Mouse (Mus musculus) heart, embryonic 12.5 days (tissue): ENCODE data around the gene Cd83. TPM values are rescaled to one million over a fixed set of nuclear protein-coding genes. Genes with fewer than 3 reads are reported as not detected.

Experiments used
- ATAC-seq: fragments of 200-750 bp; cut with Nextera tagmentation; 2 replicates; pipeline ENCODE4 v1.8.0; 2017; ENCODE audit warnings: moderate TSS enrichment, moderate library complexity; ENCODE audit not compliant: insufficient number of reproducible peaks, low FRiP score
- H3K27ac ChIP-seq: fragments of 300-500 bp; sonication (generic); 2 replicates; pipeline ENCODE4 v1.5.1; 2016; ENCODE audit warnings: mild to moderate bottlenecking, moderate library complexity; ENCODE audit not compliant: poor library complexity, severe bottlenecking
- H3K27me3 ChIP-seq: fragments of 300-500 bp; sonication (generic); replicated peaks from 2 replicates; pipeline ENCODE4 v1.6.1; 2016; ENCODE audit warnings: mild to moderate bottlenecking, moderate library complexity
- H3K36me3 ChIP-seq: fragments of 300-500 bp; sonication (generic); 2 replicates; pipeline ENCODE4 v1.6.1; 2016; ENCODE audit warnings: mild to moderate bottlenecking, moderate library complexity
- H3K4me1 ChIP-seq: fragments of 300-500 bp; sonication (generic); replicated peaks from 2 replicates; pipeline ENCODE4 v1.6.1; 2016; ENCODE audit warnings: mild to moderate bottlenecking
- H3K4me2 ChIP-seq: fragments of 300-500 bp; sonication (generic); 2 replicates; pipeline ENCODE4 v1.6.1; 2016; ENCODE audit warnings: mild to moderate bottlenecking, moderate library complexity
- H3K4me3 ChIP-seq: fragments of 300-500 bp; sonication (generic); 2 replicates; pipeline ENCODE4 v1.5.1; 2016; ENCODE audit warnings: mild to moderate bottlenecking
- H3K9ac ChIP-seq: fragments of 300-500 bp; sonication (generic); 2 replicates; pipeline ENCODE4 v1.6.1; 2016; ENCODE audit warnings: mild to moderate bottlenecking, moderate library complexity
- H3K9me3 ChIP-seq: fragments of 300-500 bp; sonication (generic); replicated peaks from 2 replicates; pipeline ENCODE4 v1.6.1; 2016; ENCODE audit warnings: mild to moderate bottlenecking, moderate library complexity
- WGBS: fragments of 180-500 bp; shearing (Covaris S2); methylation state at CpG from one replicate; pipeline ENCODE4 v1.1.7; 2016; 5-methylcytosine and 5-hydroxymethylcytosine counted together
- polyA plus RNA-seq: library from polyadenylated mRNA; unstranded; fragments of >200 nt; fragmentation: Nextera tagmentation; extraction: Ambion mirVana; gene quantifications from 2 replicates; pipeline ENCODE4 v1.2.1, GENCODE M21; 2016

The Cd83 gene
- polyA plus RNA-seq, 1 experiment from 2014 or later, result 1.4 TPM

DNA sequence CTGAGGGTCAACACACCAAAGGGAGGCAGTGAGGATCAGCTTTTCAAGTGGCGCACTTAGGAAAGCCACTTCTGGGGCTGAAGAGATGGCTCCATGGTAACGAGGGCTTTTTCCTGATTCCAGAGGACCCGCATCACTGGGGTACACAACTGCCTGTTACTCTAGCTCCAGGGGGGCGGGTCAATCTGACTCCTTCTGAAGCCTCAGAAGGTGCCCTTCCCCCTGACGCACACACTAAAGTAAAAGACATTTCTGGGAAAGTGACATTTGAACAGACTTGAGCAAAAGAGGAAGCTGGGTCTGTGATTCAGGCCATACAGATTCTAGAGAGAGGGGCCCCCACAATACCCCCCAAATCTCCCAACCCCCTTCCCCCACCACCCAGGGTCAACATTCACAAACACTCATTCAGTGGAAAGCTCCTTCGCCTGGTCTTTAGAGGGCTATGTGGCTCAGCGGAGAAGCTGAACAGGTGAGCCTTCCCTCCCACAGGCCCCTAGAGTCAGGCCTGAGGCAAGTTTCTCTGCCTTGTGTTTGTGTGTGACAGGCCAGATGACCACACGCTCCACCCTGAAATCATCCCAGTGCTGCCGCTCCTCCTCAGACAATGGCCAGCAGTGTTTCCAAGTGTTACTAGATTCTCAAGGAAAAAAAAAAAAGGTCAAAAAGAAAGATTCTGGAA lies 7.1 kb upstream of the Cd83 start:
- H3K27me3 ChIP-seq, result peaks cover 1% of the 10 kb centered on the region
- no peak for ATAC-seq
- no peak overlapping the region for H3K4me2 ChIP-seq
- H3K4me3 ChIP-seq, result no peak overlapping the region
- no peak overlapping the region for H3K27ac ChIP-seq
- WGBS, result 63% methylated on average over 9 of the region's 9 CpGs
- no peaks in the 10 kb centered on the region for H3K36me3 ChIP-seq
- no peak overlapping the region for H3K9ac ChIP-seq
- peaks cover 24% of the 10 kb centered on the region for H3K4me1 ChIP-seq
- no peaks in the 10 kb centered on the region for H3K9me3 ChIP-seq

DNA sequence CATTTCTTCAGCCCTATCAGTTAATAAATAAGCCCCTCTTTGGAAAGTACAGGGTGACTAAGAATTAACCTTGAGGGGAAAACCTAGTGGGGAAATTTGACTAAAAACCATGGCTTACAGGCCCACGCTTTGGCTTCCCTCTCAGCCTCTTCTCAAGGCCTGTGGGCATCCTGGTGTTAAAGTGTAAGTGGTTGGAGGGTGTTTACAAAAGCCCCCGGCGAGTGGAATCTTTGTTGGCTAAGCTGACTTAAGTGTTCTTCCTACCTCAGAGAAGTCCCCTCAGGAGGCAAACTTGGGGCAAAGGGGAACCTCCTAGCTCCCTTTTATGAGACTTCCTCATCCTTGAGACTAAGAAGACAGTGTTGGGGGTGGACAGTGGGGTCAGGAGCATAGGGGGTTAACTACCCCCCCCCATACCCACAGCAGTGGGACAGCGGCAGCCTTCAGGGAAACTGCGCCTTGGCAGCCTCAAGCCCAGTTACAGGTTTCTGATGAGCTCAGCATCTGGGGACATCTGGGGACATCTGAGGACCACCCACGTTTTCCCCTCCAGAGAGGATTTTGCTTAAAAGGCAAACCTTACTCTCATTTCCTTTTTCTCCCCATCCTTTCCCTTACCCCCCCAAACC lies 6.4 kb upstream of the Cd83 start:
- H3K27ac ChIP-seq, result no peak overlapping the region
- peaks cover 24% of the 10 kb centered on the region for H3K4me1 ChIP-seq
- H3K4me3 ChIP-seq, result no peak overlapping the region
- ATAC-seq, result no peak
- 54% methylated on average over 6 of the region's 6 CpGs for WGBS
- H3K36me3 ChIP-seq, result no peaks in the 10 kb centered on the region
- H3K9ac ChIP-seq, result no peak overlapping the region
- no peaks in the 10 kb centered on the region for H3K9me3 ChIP-seq
- peaks cover 8% of the 10 kb centered on the region for H3K27me3 ChIP-seq
- no peak overlapping the region for H3K4me2 ChIP-seq

DNA sequence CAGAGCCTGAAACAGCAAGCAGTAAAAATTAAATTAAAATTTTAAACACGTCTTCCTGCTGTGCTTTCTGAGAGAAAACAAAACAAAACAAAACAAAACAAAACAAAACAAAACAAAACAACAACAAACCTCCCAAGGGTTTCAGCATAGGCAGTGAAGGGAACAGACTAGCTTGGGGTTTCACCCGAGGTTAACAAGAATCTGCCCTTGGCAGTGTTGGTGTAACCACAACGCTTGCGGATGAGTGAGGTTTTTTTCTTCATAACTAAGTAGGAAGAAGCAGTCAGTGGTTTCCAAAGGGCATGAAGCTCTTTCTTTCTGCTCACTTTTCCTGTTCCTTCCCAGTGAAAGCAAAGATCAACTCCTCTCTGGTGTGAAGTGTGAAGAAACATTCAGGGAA lies 5.6 kb upstream of the Cd83 start:
- 71% methylated on average over 4 of the region's 4 CpGs for WGBS
- Histone ChIP-seq H3K36me3 (no peaks in the 10 kb centered on the region), H3K4me2 (no peak overlapping the region), H3K9ac (no peak overlapping the region), H3K27me3 (peaks cover 12% of the 10 kb centered on the region), H3K4me1 (peaks cover 21% of the 10 kb centered on the region), H3K9me3 (no peaks in the 10 kb centered on the region), H3K4me3 (no peak overlapping the region), H3K27ac (no peak overlapping the region)
- ATAC-seq, result no peak

DNA sequence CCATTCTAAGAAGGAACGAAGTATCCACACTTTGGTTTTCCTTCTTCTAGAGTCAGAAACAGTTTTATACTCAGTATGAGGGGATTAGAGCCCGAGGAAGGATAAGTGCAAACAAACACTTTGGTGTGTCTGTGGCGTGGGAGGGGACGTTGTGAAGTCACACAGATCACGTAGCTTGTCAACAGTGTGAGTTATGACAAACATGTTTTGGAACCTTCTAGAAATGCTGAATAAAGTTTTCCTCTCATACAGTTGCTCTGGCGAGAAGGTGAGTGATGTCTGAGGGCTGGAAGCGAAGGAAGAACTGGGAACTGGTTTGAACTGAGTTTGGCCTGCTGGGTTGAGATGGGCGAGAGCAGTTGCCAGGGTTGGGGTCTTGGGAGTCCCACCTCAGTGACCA lies 4.5 kb upstream of the Cd83 start:
- H3K4me3 ChIP-seq, result no peak overlapping the region
- no peak overlapping the region for H3K27ac ChIP-seq
- H3K36me3 ChIP-seq, result no peaks in the 10 kb centered on the region
- H3K4me2 ChIP-seq, result no peak overlapping the region
- peaks cover 13% of the 10 kb centered on the region for H3K4me1 ChIP-seq
- ATAC-seq, result no peak
- 73% methylated on average over 8 of the region's 8 CpGs for WGBS
- no peak overlapping the region for H3K9ac ChIP-seq
- no peaks in the 10 kb centered on the region for H3K9me3 ChIP-seq
- peaks cover 12% of the 10 kb centered on the region for H3K27me3 ChIP-seq

DNA sequence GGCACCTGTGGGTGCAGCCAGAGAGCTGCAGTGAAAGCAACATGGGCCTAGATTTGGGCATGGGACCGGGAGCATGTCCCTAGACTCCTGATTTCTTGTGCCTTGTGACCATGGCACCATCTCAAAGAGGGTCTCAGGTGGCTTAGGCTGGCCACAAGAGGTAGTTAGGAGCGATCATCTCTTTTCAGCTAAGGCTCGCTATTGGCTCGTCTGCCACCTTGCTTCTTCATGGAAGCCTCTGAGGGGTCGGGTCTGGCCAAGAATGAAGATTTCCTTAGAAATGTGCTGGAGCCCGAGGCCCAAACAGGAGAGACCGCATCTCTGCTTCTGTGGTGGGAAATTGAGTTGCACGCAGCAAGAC lies 1.1 kb downstream of the Cd83 start:
- WGBS, result 42% methylated on average over 8 of the region's 8 CpGs
- H3K9me3 ChIP-seq, result no peaks in the 10 kb centered on the region
- peaks cover 27% of the 10 kb centered on the region for H3K27me3 ChIP-seq
- no peak overlapping the region for H3K27ac ChIP-seq
- ATAC-seq, result no peak
- peak overlapping the region; percentile 57; the same call in 1 of the 2 replicates for H3K4me3 ChIP-seq
- peak overlapping the region; percentile 84 for H3K4me2 ChIP-seq
- peaks cover 4% of the 10 kb centered on the region for H3K4me1 ChIP-seq
- H3K9ac ChIP-seq, result no peak overlapping the region
- no peaks in the 10 kb centered on the region for H3K36me3 ChIP-seq

DNA sequence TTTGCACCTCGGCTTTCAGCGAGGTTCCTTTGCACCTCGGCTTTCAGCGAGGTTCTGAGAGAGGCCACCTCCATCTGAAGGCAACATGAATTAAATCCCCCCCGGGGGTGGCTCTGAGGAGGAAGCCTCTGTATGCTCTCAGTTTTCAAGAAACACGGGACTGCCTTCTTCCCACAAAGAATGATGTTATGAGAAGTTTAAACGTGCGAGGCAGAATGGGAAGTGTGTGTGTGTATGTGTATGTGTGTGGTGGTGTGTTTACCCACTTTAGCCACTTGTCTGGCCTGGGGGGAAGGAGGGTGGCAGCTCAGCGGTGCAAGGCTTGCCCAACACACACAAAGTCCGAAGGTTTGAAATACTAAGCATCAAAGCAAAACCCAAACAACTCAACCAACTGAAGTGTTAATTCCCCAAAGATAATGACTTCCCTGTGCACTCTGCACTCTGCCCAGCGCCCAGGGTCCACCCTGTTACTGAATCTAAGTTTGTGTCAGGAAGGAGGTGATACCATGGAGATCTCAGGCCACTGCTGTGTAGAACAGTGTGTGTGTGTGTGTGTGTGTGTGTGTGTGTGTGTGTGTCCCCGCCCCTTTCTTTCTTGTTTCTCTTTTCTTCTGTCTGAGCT lies 1.7 kb downstream of the Cd83 start:
- no peak for ATAC-seq
- no peaks in the 10 kb centered on the region for H3K9me3 ChIP-seq
- H3K4me2 ChIP-seq, result no peak overlapping the region
- WGBS, result 49% methylated on average over 12 of the region's 12 CpGs
- no peaks in the 10 kb centered on the region for H3K36me3 ChIP-seq
- no peak overlapping the region for H3K4me3 ChIP-seq
- H3K4me1 ChIP-seq, result peaks cover 4% of the 10 kb centered on the region
- no peak overlapping the region for H3K9ac ChIP-seq
- H3K27ac ChIP-seq, result no peak overlapping the region
- peaks cover 27% of the 10 kb centered on the region for H3K27me3 ChIP-seq

DNA sequence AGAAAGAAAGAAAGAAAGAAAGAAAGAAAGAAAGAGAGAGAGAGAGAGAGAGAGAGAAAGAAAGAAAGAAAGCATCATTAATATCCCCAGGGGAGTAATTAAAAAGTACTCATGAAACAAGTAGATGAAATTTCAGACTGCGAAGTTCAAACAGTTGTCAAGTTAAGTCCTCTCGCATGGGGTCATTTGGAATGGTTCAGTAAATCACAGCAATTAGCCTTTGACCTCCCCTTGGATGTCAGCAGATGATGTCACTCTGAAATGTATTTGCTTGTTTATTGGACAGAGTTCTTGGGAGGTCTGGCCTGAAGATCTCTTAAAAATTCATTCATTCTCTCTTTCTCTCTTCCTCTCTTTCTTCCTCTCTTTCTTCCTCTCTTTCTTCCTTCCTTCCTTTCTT lies 2.7 kb downstream of the Cd83 start:
- H3K36me3 ChIP-seq, result no peaks in the 10 kb centered on the region
- no peak overlapping the region for H3K27ac ChIP-seq
- H3K9ac ChIP-seq, result no peak overlapping the region
- no peak overlapping the region for H3K4me3 ChIP-seq
- ATAC-seq, result no peak
- peaks cover 27% of the 10 kb centered on the region for H3K27me3 ChIP-seq
- H3K4me2 ChIP-seq, result no peak overlapping the region
- 78% methylated on average over 2 of the region's 2 CpGs for WGBS
- H3K9me3 ChIP-seq, result no peaks in the 10 kb centered on the region
- peaks cover 4% of the 10 kb centered on the region for H3K4me1 ChIP-seq

DNA sequence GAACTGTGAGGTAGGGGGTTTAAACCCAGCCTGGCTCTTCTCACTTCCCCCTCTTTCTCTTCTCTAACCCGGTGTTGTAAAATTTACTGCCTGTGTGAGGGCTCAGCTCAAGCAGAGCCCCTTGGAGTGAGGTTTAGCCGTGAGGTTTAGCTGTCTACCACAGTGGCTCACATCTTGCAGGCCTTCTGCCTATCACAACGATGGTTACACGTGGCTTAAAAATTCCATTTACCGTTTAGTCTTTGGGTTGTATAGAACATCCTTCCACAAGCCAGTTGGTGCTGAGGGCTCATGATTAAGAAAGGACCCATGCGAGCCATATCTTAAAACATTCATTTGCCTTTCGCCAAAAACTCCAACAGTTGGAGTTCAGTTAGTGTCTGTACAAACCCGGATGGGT lies 3.5 kb downstream of the Cd83 start:
- WGBS, result 75% methylated on average over 8 of the region's 8 CpGs
- Histone ChIP-seq H3K9me3 (no peaks in the 10 kb centered on the region), H3K36me3 (no peaks in the 10 kb centered on the region), H3K4me2 (no peak overlapping the region), H3K27me3 (peaks cover 20% of the 10 kb centered on the region), H3K4me3 (no peak overlapping the region), H3K9ac (no peak overlapping the region), H3K27ac (no peak overlapping the region), H3K4me1 (peaks cover 4% of the 10 kb centered on the region)
- ATAC-seq, result no peak

DNA sequence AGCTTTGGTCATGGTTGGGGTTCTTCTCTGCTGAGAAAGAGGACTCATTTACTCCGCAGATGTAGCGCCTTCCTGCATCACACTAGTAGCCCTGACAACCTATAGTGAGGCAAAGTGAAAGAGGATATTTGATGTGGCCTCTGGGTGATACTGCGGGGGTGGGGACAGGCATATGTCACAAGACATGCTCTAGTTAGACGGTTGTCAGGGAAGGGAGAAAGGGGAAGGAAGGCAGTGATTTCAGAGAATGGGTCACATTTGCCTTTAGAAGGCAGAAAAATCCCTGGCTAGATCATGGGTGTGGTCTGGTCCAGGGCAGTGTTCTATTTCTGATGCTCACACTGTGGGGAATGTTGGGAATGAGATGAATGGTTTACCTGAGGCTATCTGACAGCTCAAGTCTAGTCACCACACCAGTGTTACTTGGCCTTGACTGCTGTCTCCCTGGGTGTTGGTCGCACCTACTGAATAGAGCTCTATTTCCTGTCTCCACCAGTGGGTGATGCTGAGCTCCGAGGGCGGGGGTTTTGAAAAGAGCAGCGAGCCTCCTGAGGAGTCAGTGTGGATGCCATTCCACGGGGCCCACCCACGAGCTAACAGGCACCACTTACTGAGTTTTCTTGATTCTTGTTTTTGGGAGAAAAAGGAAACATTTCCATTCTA lies 4.5 kb downstream of the Cd83 start:
- WGBS, result 61% methylated on average over 10 of the region's 10 CpGs
- H3K9me3 ChIP-seq, result no peaks in the 10 kb centered on the region
- no peak overlapping the region for H3K9ac ChIP-seq
- ATAC-seq, result no peak
- no peak overlapping the region for H3K4me2 ChIP-seq
- no peak overlapping the region for H3K4me3 ChIP-seq
- no peaks in the 10 kb centered on the region for H3K36me3 ChIP-seq
- H3K4me1 ChIP-seq, result peaks cover 4% of the 10 kb centered on the region
- no peak overlapping the region for H3K27ac ChIP-seq
- peaks cover 15% of the 10 kb centered on the region for H3K27me3 ChIP-seq

DNA sequence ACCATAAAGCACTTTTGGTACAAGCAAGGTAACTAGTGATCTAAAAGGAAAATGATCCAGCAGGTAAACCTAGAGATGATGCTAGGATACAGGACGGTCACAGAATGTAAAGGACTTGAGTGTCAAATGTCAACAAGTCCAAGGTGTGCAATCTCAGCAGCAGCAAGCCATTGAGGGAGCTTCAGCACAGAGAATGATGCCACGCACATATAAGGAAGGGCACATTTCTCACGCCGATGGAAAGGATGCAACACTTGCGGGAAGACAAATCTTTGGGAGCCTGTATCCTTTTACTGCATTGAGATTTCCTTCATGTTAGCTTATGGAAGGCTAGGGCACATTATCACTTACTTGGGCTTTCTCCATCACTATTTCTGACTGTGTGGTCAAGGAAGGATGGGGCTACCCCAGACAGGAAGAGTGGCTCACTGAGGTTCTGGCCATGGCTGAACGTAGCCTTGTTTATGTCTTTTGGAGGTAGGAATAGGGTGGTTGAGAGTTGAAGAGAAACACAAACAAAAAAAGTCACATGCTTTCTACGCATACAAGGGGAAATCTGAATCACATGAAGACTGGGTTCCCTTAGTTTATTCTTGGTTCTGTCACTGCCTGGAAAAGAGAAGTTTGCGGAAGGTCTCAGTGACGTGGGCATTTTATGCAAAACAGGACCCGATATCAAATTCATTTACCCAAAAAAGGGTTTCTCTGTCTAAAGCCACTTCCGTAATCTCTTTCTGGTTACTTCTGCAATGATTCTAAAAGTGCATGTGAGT lies 5.8 kb downstream of the Cd83 start:
- WGBS, result 84% methylated on average over 11 of the region's 11 CpGs
- no peak overlapping the region for H3K27ac ChIP-seq
- H3K4me1 ChIP-seq, result 0 out of 2 replicates have a peak, but pooled peaks cover under 1% of the 10 kb centered on the region
- peaks cover 16% of the 10 kb centered on the region for H3K27me3 ChIP-seq
- H3K9ac ChIP-seq, result no peak overlapping the region
- no peak overlapping the region for H3K4me2 ChIP-seq
- ATAC-seq, result no peak
- no peaks in the 10 kb centered on the region for H3K9me3 ChIP-seq
- H3K4me3 ChIP-seq, result no peak overlapping the region
- H3K36me3 ChIP-seq, result no peaks in the 10 kb centered on the region

DNA sequence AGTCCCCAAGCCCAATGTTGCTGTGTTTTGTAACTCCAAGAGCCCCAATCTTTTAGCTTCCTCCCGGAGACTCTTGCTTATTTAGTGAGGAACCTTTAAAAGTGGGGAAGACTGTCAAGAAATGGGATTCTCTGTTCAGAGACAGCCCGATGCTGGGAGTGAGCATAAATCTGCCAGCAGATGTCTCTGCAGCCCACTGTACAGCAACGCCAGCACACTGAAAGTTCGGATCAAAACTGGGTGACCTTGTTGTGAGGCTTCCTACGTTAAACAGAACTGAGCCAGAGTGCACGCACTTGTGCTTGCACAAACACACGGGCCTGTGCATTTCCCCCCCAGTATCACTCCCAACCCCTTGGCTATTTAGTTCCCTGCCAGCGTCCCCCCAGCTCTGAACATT lies 10.8 kb downstream of the Cd83 start:
- Histone ChIP-seq H3K4me3 (no peak overlapping the region), H3K9ac (no peak overlapping the region), H3K27me3 (0 out of 2 replicates have a peak, but pooled peaks cover 4% of the 10 kb centered on the region), H3K9me3 (no peaks in the 10 kb centered on the region), H3K36me3 (no peaks in the 10 kb centered on the region), H3K4me2 (no peak overlapping the region), H3K4me1 (0 out of 2 replicates have a peak, but pooled peaks cover 7% of the 10 kb centered on the region), H3K27ac (no peak overlapping the region)
- ATAC-seq, result no peak
- 38% methylated on average over 8 of the region's 8 CpGs for WGBS
